7 mouse cellular contexts compared by ENCODE assay signal in genomic region chr17:29007243-29007640, GRCm38 (mm10). TPM values are rescaled to one million over a fixed set of nuclear protein-coding genes. Genes with fewer than 3 reads are reported as not detected.
A peak's percentile ranks its signal among the peaks of the same experiment; 100 is the strongest.
DNase-seq lines count a peak whose midpoint lies in the region; ATAC-seq and TF ChIP-seq lines count a peak whose summit lies in the region.

No protein-coding gene starts in this region.

- no peaks in the 10 kb centered on the region for H3K27me3 ChIP-seq in lung, embryonic 15.5 days
- H3K27me3 ChIP-seq in embryonic facial prominence, embryonic 10.5 days (replicated peaks; ENCODE audit: low read depth, poor library complexity, severe bottlenecking): no peaks in the 10 kb centered on the region
- H3K27me3 ChIP-seq in heart, embryonic 15.5 days: no peaks in the 10 kb centered on the region
- H3K27me3 ChIP-seq in liver, postnatal 0 days (ENCODE audit: insufficient read depth, low read length): no peaks in the 10 kb centered on the region

- H3K4me2 ChIP-seq in lung, embryonic 15.5 days: peak overlapping the region; percentile 67
- H3K4me2 ChIP-seq in heart, embryonic 15.5 days: peak overlapping the region; percentile 82
- H3K4me2 ChIP-seq in liver, postnatal 0 days (ENCODE audit: low read depth, low read length): peak overlapping the region; percentile 98

- H3K9me3 ChIP-seq in lung, embryonic 15.5 days: no peaks in the 10 kb centered on the region
- no peaks in the 10 kb centered on the region for H3K9me3 ChIP-seq in embryonic facial prominence, embryonic 10.5 days
- H3K9me3 ChIP-seq in heart, embryonic 15.5 days (replicated peaks): no peaks in the 10 kb centered on the region
- no peaks in the 10 kb centered on the region for H3K9me3 ChIP-seq in liver, postnatal 0 days (ENCODE audit: low read length)

- H3K4me1 ChIP-seq in lung, embryonic 15.5 days: peaks cover 11% of the 10 kb centered on the region
- H3K4me1 ChIP-seq in embryonic facial prominence, embryonic 10.5 days: peaks cover 23% of the 10 kb centered on the region
- peaks cover 17% of the 10 kb centered on the region for H3K4me1 ChIP-seq in heart, embryonic 15.5 days (replicated peaks)
- peaks cover 35% of the 10 kb centered on the region for H3K4me1 ChIP-seq in liver, postnatal 0 days (ENCODE audit: insufficient read depth)

- ATAC-seq in lung, embryonic 15.5 days (ENCODE audit: borderline replicate concordance, extremely low read depth, low FRiP score, low TSS enrichment): peak; percentile 9
- ATAC-seq in heart, embryonic 15.5 days (replicated peaks; ENCODE audit: insufficient number of reproducible peaks, insufficient read depth, low FRiP score, low read depth): peak; percentile 19; the same call in 1 of the 2 replicates
- ATAC-seq in liver, postnatal 0 days: peak; percentile 43

- WGBS in lung, embryonic 15.5 days: under 1% methylated on average over 19 of the region's 19 CpGs
- WGBS in embryonic facial prominence, embryonic 10.5 days: under 1% methylated on average over 19 of the region's 19 CpGs
- WGBS in heart, embryonic 15.5 days: 0% methylated on average over 19 of the region's 19 CpGs
- WGBS in liver, postnatal 0 days (ENCODE audit: insufficient replicate concordance): under 1% methylated on average over 19 of the region's 19 CpGs

- peaks cover 3% of the 10 kb centered on the region; the same call in 1 of the 2 replicates for H3K36me3 ChIP-seq in lung, embryonic 15.5 days
- H3K36me3 ChIP-seq in embryonic facial prominence, embryonic 10.5 days (replicated peaks): peaks cover 24% of the 10 kb centered on the region
- no peaks in the 10 kb centered on the region; the same call in 1 of the 2 replicates for H3K36me3 ChIP-seq in heart, embryonic 15.5 days
- no peaks in the 10 kb centered on the region for H3K36me3 ChIP-seq in liver, postnatal 0 days (replicated peaks; ENCODE audit: insufficient read depth, low read length)

- H3K4me3 ChIP-seq in lung, embryonic 15.5 days: peak overlapping the region; percentile 95
- H3K4me3 ChIP-seq in embryonic facial prominence, embryonic 10.5 days: peak overlapping the region; percentile 99
- peak overlapping the region; percentile 99 for H3K4me3 ChIP-seq in heart, embryonic 15.5 days
- peak overlapping the region; percentile 99 for H3K4me3 ChIP-seq in liver, postnatal 0 days (ENCODE audit: low read depth, low read length)

- DNase-seq in lung, postnatal 10 days: no peak
- no peak for DNase-seq in embryonic facial prominence, embryonic 10.5 days (ENCODE audit: low spot score)
- no peak for DNase-seq in liver, postnatal 0 days
- peak; percentile 39 to 47 for DNase-seq in thymus, postnatal 10 days (ENCODE audit: low spot score in 2 of 2)
- DNase-seq in kidney, postnatal 10 days: no peak

- TF ChIP-seq CTCF in liver, postnatal 0 days (IDR thresholded peaks at IDR 0.05; ENCODE audit: low read depth): no peak

- TF ChIP-seq EP300 in liver, postnatal 0 days (IDR thresholded peaks at IDR 0.05; ENCODE audit: low read depth): no peak; the same call in 1 of the 2 replicates

- peak overlapping the region; percentile 92 for H3K9ac ChIP-seq in lung, embryonic 15.5 days
- peak overlapping the region; percentile 93 for H3K9ac ChIP-seq in heart, embryonic 15.5 days
- H3K9ac ChIP-seq in liver, postnatal 0 days (replicated peaks): peak overlapping the region; percentile 87

- peak overlapping the region; percentile 90 for H3K27ac ChIP-seq in lung, embryonic 15.5 days
- peak overlapping the region; percentile 98 for H3K27ac ChIP-seq in embryonic facial prominence, embryonic 10.5 days (replicated peaks)
- H3K27ac ChIP-seq in heart, embryonic 15.5 days: peak overlapping the region; percentile 91
- peak overlapping the region; percentile 91 for H3K27ac ChIP-seq in liver, postnatal 0 days (ENCODE audit: low read depth)

RNA-seq across cellular contexts. Expression of gene Stk38, which starts 0.6 kb away (rescaled TPM):
- 96.6 and 105 TPM in 2 replicates for polyA plus RNA-seq in lung, embryonic 15.5 days (2015; fragmentation: Nextera tagmentation; extraction: Ambion mirVana)
- 118 and 125 TPM in 2 replicates for polyA plus RNA-seq in embryonic facial prominence, embryonic 10.5 days (2016; fragmentation: Nextera tagmentation; extraction: Ambion mirVana)
- polyA plus RNA-seq in heart, embryonic 15.5 days (2015; fragmentation: Nextera tagmentation; extraction: Ambion mirVana): 73.6 and 78.0 TPM in 2 replicates
- 32.6 and 34.5 TPM in 2 replicates for polyA plus RNA-seq in liver, postnatal 0 days (2015; fragmentation: Nextera tagmentation; extraction: Ambion mirVana)

RNA-seq across cellular contexts. Expression of gene Srsf3, which starts 25.2 kb away (rescaled TPM):
- polyA plus RNA-seq in lung, embryonic 15.5 days (2015; fragmentation: Nextera tagmentation; extraction: Ambion mirVana): 633 and 642 TPM in 2 replicates
- 830 and 831 TPM in 2 replicates for polyA plus RNA-seq in embryonic facial prominence, embryonic 10.5 days (2016; fragmentation: Nextera tagmentation; extraction: Ambion mirVana)
- polyA plus RNA-seq in heart, embryonic 15.5 days (2015; fragmentation: Nextera tagmentation; extraction: Ambion mirVana): 318 and 332 TPM in 2 replicates
- 163 and 166 TPM in 2 replicates for polyA plus RNA-seq in liver, postnatal 0 days (2015; fragmentation: Nextera tagmentation; extraction: Ambion mirVana)

RNA-seq across cellular contexts. Expression of gene Kctd20, which starts 55.5 kb away (rescaled TPM):
- polyA plus RNA-seq in lung, embryonic 15.5 days (2015; fragmentation: Nextera tagmentation; extraction: Ambion mirVana): 83.4 and 85.2 TPM in 2 replicates
- 125 and 126 TPM in 2 replicates for polyA plus RNA-seq in embryonic facial prominence, embryonic 10.5 days (2016; fragmentation: Nextera tagmentation; extraction: Ambion mirVana)
- 51.0 and 59.3 TPM in 2 replicates for polyA plus RNA-seq in heart, embryonic 15.5 days (2015; fragmentation: Nextera tagmentation; extraction: Ambion mirVana)
- 38.6 and 39.5 TPM in 2 replicates for polyA plus RNA-seq in liver, postnatal 0 days (2015; fragmentation: Nextera tagmentation; extraction: Ambion mirVana)

Comparison
In these comparisons a context has a peak if more than half of its experiments do, and no peak if none do; other contexts are left out.
1. DNase-seq: peak in thymus, postnatal 10 days (2 of 2); none in lung, postnatal 10 days (single experiment), embryonic facial prominence, embryonic 10.5 days (single experiment), liver, postnatal 0 days (single experiment) and kidney, postnatal 10 days (single experiment).
2. Peak in every context shown above with its lines, with median percentiles within 50 percentile points of each other: ATAC-seq, H3K27ac ChIP-seq, H3K4me2 ChIP-seq, H3K4me3 ChIP-seq and H3K9ac ChIP-seq.